Mouse (Mus musculus): ENCODE measurements around the gene Itga7.

DNA sequence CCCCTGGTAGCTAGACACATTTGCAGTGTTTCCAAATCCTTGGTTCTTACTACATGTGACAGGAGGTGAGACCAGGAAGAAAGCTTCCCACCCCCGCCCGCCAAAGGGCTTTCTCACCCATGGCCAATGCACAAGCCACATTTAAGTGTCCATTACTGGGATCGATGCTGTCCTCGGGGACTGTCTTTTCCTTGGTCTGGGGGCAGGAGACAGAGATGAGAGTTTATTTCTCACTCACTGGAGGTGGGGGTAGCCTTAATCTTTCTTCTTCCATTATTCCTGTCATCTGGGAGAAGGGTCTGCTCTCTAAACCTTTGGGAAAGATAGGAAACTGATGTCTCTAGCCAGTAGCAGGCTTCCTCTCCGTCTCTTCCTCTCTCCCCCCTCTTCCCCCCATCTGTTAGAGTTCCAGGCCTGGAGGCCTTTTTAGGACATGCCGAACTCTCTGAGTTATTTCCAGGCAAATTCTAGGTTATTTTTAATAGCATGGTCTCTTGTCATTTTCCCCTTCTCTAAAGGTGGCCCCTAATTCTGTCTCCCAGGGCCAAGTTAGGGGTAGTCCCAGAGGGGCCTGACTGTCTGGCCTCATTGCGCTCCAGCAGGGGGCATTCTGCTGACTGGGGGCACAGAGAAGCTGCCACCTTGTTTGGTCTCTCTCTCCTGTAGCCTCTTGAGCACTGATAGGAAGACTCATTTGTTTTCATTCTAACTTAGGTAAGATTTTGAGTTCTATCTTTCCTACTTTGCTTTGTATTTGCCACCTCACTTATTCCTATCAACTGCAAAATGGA lies 1.6 kb downstream of the Itga7 start:
- 0 out of 2 replicates have a peak, but pooled peaks have one; percentile 2 for TF ChIP-seq CTCF (IDR thresholded peaks at IDR 0.05; ENCODE audit: borderline replicate concordance, insufficient read depth, low read length)
- no peak for TF ChIP-seq POLR2A (IDR thresholded peaks at IDR 0.05; ENCODE audit: low read depth, low read length)
